ENCODE assay signal across 8 mouse cellular contexts in genomic region chrX:166344228-166345015, GRCm38 (mm10).
DNase-seq lines count a peak whose midpoint lies in the region; ATAC-seq and TF ChIP-seq lines count a peak whose summit lies in the region.

No protein-coding gene starts in this region.

- peak overlapping the region; percentile 23 for H3K4me3 ChIP-seq in lung, embryonic 15.5 days
- peak overlapping the region; percentile 44 for H3K4me3 ChIP-seq in embryonic facial prominence, embryonic 10.5 days
- peak overlapping the region; percentile 43 for H3K4me3 ChIP-seq in hindbrain, postnatal 0 days (ENCODE audit: low read length)
- H3K4me3 ChIP-seq in midbrain, embryonic 13.5 days (replicated peaks), result peak overlapping the region; percentile 51

- H3K27ac ChIP-seq in lung, embryonic 15.5 days, result no peak overlapping the region
- peak overlapping the region; percentile 72 for H3K27ac ChIP-seq in embryonic facial prominence, embryonic 10.5 days (replicated peaks)
- peak overlapping the region; percentile 82 for H3K27ac ChIP-seq in hindbrain, postnatal 0 days
- H3K27ac ChIP-seq in midbrain, embryonic 13.5 days, result peak overlapping the region; percentile 95

- no peaks in the 10 kb centered on the region for H3K9me3 ChIP-seq in lung, embryonic 15.5 days
- H3K9me3 ChIP-seq in embryonic facial prominence, embryonic 10.5 days, result no peaks in the 10 kb centered on the region
- H3K9me3 ChIP-seq in hindbrain, postnatal 0 days (ENCODE audit: low read length), result no peaks in the 10 kb centered on the region
- H3K9me3 ChIP-seq in midbrain, embryonic 13.5 days, result no peaks in the 10 kb centered on the region

- TF ChIP-seq CTCF in hindbrain, postnatal 0 days (IDR thresholded peaks at IDR 0.05; ENCODE audit: low read depth), result no peak

- peak overlapping the region; percentile 47 for H3K4me2 ChIP-seq in lung, embryonic 15.5 days
- peak overlapping the region; percentile 54 for H3K4me2 ChIP-seq in hindbrain, postnatal 0 days (ENCODE audit: low read depth, low read length)
- peak overlapping the region; percentile 43 for H3K4me2 ChIP-seq in midbrain, embryonic 13.5 days (replicated peaks)

- no peaks in the 10 kb centered on the region for H3K4me1 ChIP-seq in lung, embryonic 15.5 days
- H3K4me1 ChIP-seq in embryonic facial prominence, embryonic 10.5 days, result no peaks in the 10 kb centered on the region
- H3K4me1 ChIP-seq in hindbrain, postnatal 0 days (ENCODE audit: insufficient read depth, low read length), result 0 out of 2 replicates have a peak, but pooled peaks cover 3% of the 10 kb centered on the region
- H3K4me1 ChIP-seq in midbrain, embryonic 13.5 days (replicated peaks), result peaks cover 14% of the 10 kb centered on the region

- ATAC-seq in lung, embryonic 15.5 days (ENCODE audit: borderline replicate concordance, extremely low read depth, low FRiP score, low TSS enrichment), result no peak; the same call in 1 of the 2 replicates
- ATAC-seq in hindbrain, postnatal 0 days, result peak; percentile 95
- peak; percentile 96 for ATAC-seq in midbrain, embryonic 13.5 days

- DNase-seq in lung, postnatal 14 days, result no peak
- DNase-seq in embryonic facial prominence, embryonic 10.5 days (ENCODE audit: low spot score), result peak; percentile 10
- DNase-seq in hindbrain, postnatal 0 days (ENCODE audit: low spot score), result peak; percentile 80
- peak; percentile 69 for DNase-seq in telencephalon, adult 2 months (ENCODE audit: low read depth, low spot score)
- DNase-seq in yolk sac, embryonic 10.5 days (ENCODE audit: low spot score), result no peak
- DNase-seq in gastrocnemius, adult 8-10 months (ENCODE audit: low spot score in 2 of 2), result no peak

- no peaks in the 10 kb centered on the region for H3K36me3 ChIP-seq in lung, embryonic 15.5 days
- no peaks in the 10 kb centered on the region for H3K36me3 ChIP-seq in embryonic facial prominence, embryonic 10.5 days (replicated peaks)
- no peaks in the 10 kb centered on the region for H3K36me3 ChIP-seq in hindbrain, postnatal 0 days (ENCODE audit: insufficient read depth, low read length)
- H3K36me3 ChIP-seq in midbrain, embryonic 13.5 days, result no peaks in the 10 kb centered on the region

- 30% methylated on average over 10 of the region's 10 CpGs for WGBS in lung, embryonic 15.5 days
- 31% methylated on average over 10 of the region's 10 CpGs for WGBS in embryonic facial prominence, embryonic 10.5 days
- 35% methylated on average over 10 of the region's 10 CpGs for WGBS in hindbrain, postnatal 0 days
- 29% methylated on average over 10 of the region's 10 CpGs for WGBS in midbrain, embryonic 13.5 days

- no peak overlapping the region for H3K9ac ChIP-seq in lung, embryonic 15.5 days
- H3K9ac ChIP-seq in hindbrain, postnatal 0 days (replicated peaks; ENCODE audit: low read length), result peak overlapping the region; percentile 58
- peak overlapping the region; percentile 67 for H3K9ac ChIP-seq in midbrain, embryonic 13.5 days (replicated peaks)

- no peaks in the 10 kb centered on the region for H3K27me3 ChIP-seq in lung, embryonic 15.5 days
- H3K27me3 ChIP-seq in embryonic facial prominence, embryonic 10.5 days (replicated peaks; ENCODE audit: low read depth, poor library complexity, severe bottlenecking), result peaks cover 74% of the 10 kb centered on the region
- H3K27me3 ChIP-seq in hindbrain, postnatal 0 days (ENCODE audit: insufficient read depth, low read length), result no peaks in the 10 kb centered on the region
- H3K27me3 ChIP-seq in midbrain, embryonic 13.5 days, result peaks cover 8% of the 10 kb centered on the region; the same call in 1 of the 2 replicates

Comparison
In these comparisons a context has a peak if more than half of its experiments do, and no peak if none do; other contexts are left out.
1. DNase-seq: peak in embryonic facial prominence, embryonic 10.5 days (single experiment), hindbrain, postnatal 0 days (single experiment) and telencephalon, adult 2 months (single experiment); none in lung, postnatal 14 days (single experiment), yolk sac, embryonic 10.5 days (single experiment) and gastrocnemius, adult 8-10 months (0 of 2).
2. Peak in every context shown above with its lines, with median percentiles within 50 percentile points of each other: H3K4me2 ChIP-seq and H3K4me3 ChIP-seq.